Mouse (Mus musculus): ENCODE data around the gene Umad1.
"Not testable (repeated sequence)": the region's sequence is repeated elsewhere in the genome, so short reads cannot be mapped to it uniquely, and the experiment has no call there.

Umad1 gene

GRCm38 (mm10) chr6:8316201-8316600 lies 57.1 kb downstream of the Umad1 start:
- DNase-seq (ENCODE audit: low spot score): no peak

- no peak for DNase-seq (ENCODE audit: low spot score)
Measured at GRCm38 (mm10) chr6:8319591-8319990, 60.5 kb downstream of the Umad1 start.

GRCm38 (mm10) chr6:8331496-8331895 lies 72.4 kb downstream of the Umad1 start:
- DNase-seq (ENCODE audit: low spot score): not testable (repeated sequence)

- no peak for DNase-seq (ENCODE audit: low spot score)
Measured at GRCm38 (mm10) chr6:8333380-8333779, 74.3 kb downstream of the Umad1 start.

GRCm38 (mm10) chr6:8336487-8337390 lies 77.7 kb downstream of the Umad1 start:
- no peak for DNase-seq (ENCODE audit: low spot score)

GRCm38 (mm10) chr6:8339453-8339852 lies 80.4 kb downstream of the Umad1 start:
- DNase-seq (ENCODE audit: low spot score): no peak

GRCm38 (mm10) chr6:8343271-8343670 lies 84.2 kb downstream of the Umad1 start:
- DNase-seq (ENCODE audit: low spot score): no peak

- DNase-seq (ENCODE audit: low spot score): peak; percentile 66
Measured at GRCm38 (mm10) chr6:8345219-8345856, 86.2 kb downstream of the Umad1 start.

- DNase-seq (ENCODE audit: low spot score): no peak
Measured at GRCm38 (mm10) chr6:8347154-8347553, 88.1 kb downstream of the Umad1 start.

- DNase-seq (ENCODE audit: low spot score): no peak
Measured at GRCm38 (mm10) chr6:8348344-8348743, 89.3 kb downstream of the Umad1 start.

- no peak for DNase-seq (ENCODE audit: low spot score)
Measured at GRCm38 (mm10) chr6:8349060-8349670, 90.1 kb downstream of the Umad1 start.

GRCm38 (mm10) chr6:8351507-8351906 lies 92.4 kb downstream of the Umad1 start:
- no peak for DNase-seq (ENCODE audit: low spot score)

GRCm38 (mm10) chr6:8352533-8353168 lies 93.6 kb downstream of the Umad1 start:
- DNase-seq (ENCODE audit: low spot score): no peak

- DNase-seq (ENCODE audit: low spot score): no peak
Measured at GRCm38 (mm10) chr6:8353461-8353860, 94.4 kb downstream of the Umad1 start.

GRCm38 (mm10) chr6:8354846-8355245 lies 95.8 kb downstream of the Umad1 start:
- no peak for DNase-seq (ENCODE audit: low spot score)

GRCm38 (mm10) chr6:8358232-8358631 lies 99.1 kb downstream of the Umad1 start:
- no peak for DNase-seq (ENCODE audit: low spot score)

GRCm38 (mm10) chr6:8358782-8359181 lies 99.7 kb downstream of the Umad1 start:
- DNase-seq (ENCODE audit: low spot score): no peak

- DNase-seq (ENCODE audit: low spot score): no peak
Measured at GRCm38 (mm10) chr6:8360805-8361204, 101.7 kb downstream of the Umad1 start.

- no peak for DNase-seq (ENCODE audit: low spot score)
Measured at GRCm38 (mm10) chr6:8364033-8364756, 105.1 kb downstream of the Umad1 start.

GRCm38 (mm10) chr6:8364757-8365150 lies 105.7 kb downstream of the Umad1 start:
- no peak for DNase-seq (ENCODE audit: low spot score)

GRCm38 (mm10) chr6:8367675-8368074 lies 108.6 kb downstream of the Umad1 start:
- DNase-seq (ENCODE audit: low spot score): no peak
